Mouse (Mus musculus) C2C12 (cell line): ENCODE measurements around the gene Tpd52l1. TPM values are rescaled to one million over a fixed set of nuclear protein-coding genes. Genes with fewer than 3 reads are reported as not detected.

Source experiments
- H3K27me3 ChIP-seq: one replicate; pipeline ENCODE4 v1.6.1; 2011; ENCODE audit not compliant: control insufficient read depth, insufficient read depth, insufficient read length
- H3K36me3 ChIP-seq: one replicate; pipeline ENCODE4 v1.6.1; 2011; ENCODE audit not compliant: control insufficient read depth, insufficient read depth
- H3K4me3 ChIP-seq: one replicate; pipeline ENCODE4 v1.5.1; 2011; ENCODE audit warnings: mild to moderate bottlenecking, control low read depth; ENCODE audit not compliant: poor library complexity, insufficient read depth, severe bottlenecking
- H3K79me2 ChIP-seq: one replicate; pipeline ENCODE4 v1.6.1; 2011; ENCODE audit not compliant: control insufficient read depth, insufficient read depth
- H3K79me3 ChIP-seq: one replicate; pipeline ENCODE4 v1.6.1; 2011; ENCODE audit warnings: low read depth, control low read depth
- H3ac ChIP-seq: one replicate; pipeline ENCODE3; 2011; ENCODE audit warnings: low read depth; ENCODE audit not compliant: control insufficient read depth, insufficient read length
- CEBPB ChIP-seq: IDR thresholded peaks from one replicate; pipeline ENCODE4 v1.6.1; 2011; ENCODE audit warnings: low read depth, mild to moderate bottlenecking, control low read depth, moderate library complexity
- CTCF ChIP-seq: IDR thresholded peaks from one replicate; pipeline ENCODE4 v1.5.1; 2011; ENCODE audit not compliant: control insufficient read depth, insufficient read depth, insufficient read length
- FOSL1 ChIP-seq: IDR thresholded peaks from one replicate; pipeline ENCODE4 v1.8.0; 2011; ENCODE audit warnings: mild to moderate bottlenecking, low read length; ENCODE audit not compliant: poor library complexity, insufficient read depth, severe bottlenecking
- MAX ChIP-seq: IDR thresholded peaks from one replicate; pipeline ENCODE4 v1.6.1; 2011; ENCODE audit warnings: mild to moderate bottlenecking, control low read depth
- MYOD1 ChIP-seq: IDR thresholded peaks from one replicate; pipeline ENCODE4 v1.6.1; 2011; ENCODE audit warnings: low read depth; ENCODE audit not compliant: control insufficient read depth, insufficient read length
- MYOG ChIP-seq: IDR thresholded peaks from one replicate; pipeline ENCODE4 v1.6.1; 2011; ENCODE audit not compliant: control insufficient read depth, insufficient read length; ENCODE audit errors: extremely low read depth
- USF1 ChIP-seq: IDR thresholded peaks from one replicate; pipeline ENCODE4 v1.6.1; 2011; ENCODE audit warnings: low read depth, mild to moderate bottlenecking, control low read depth, moderate library complexity
- polyA plus RNA-seq: library from polyadenylated mRNA; unstranded; fragments of >200 nt; fragmentation: generic; extraction: Trizol; gene quantifications from one replicate; pipeline ENCODE4 v1.2.1, GENCODE M21; 2012; ENCODE audit warnings: missing spikeins

Tpd52l1 gene
- polyA plus RNA-seq, 1 experiment, result 60.9 TPM

DNA sequence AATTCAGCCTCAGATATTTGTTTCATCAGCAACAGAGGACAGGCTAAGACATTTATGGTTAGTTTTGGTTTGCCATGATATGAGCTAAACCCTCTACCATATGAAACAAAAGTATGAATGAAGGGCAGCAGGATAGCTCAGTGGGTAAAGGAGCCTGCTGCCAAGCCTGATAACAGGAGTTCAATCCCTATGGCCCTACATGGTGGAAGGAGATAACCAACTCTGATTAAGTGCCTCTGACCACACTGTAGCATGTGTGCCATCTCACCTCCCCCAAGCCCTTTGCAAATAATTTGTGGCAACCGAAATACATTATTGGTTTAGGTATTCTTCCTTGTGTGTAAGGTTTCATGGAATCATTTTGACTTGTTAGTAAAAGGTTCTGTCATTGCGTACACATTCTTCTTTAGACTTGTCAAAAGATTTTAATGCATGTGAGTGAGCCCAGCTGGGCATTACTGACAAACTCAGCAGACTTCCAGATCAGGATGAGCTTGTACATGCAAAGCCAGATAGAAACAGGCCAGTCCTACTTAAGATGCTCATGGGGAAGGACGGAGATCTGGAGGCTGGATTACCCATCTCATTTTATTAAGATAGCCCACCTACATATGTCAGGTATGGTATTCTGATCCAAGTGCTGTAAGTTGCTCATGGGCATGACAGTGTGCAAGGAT, 115.3 kb downstream of the Tpd52l1 start:
- no peak overlapping the region for H3K4me3 ChIP-seq
- H3K79me2 ChIP-seq, result no peaks in the 10 kb centered on the region
- H3K79me3 ChIP-seq, result no peaks in the 10 kb centered on the region
- H3K36me3 ChIP-seq, result peaks cover 21% of the 10 kb centered on the region
- no peak overlapping the region for H3ac ChIP-seq
- no peak for TF ChIP-seq MYOD1
- TF ChIP-seq FOSL1, result no peak
- no peak for TF ChIP-seq MAX
- no peak for TF ChIP-seq CEBPB
- no peak for TF ChIP-seq USF1
- TF ChIP-seq CTCF, result no peak
- no peak for TF ChIP-seq MYOG
- no peaks in the 10 kb centered on the region for H3K27me3 ChIP-seq

DNA sequence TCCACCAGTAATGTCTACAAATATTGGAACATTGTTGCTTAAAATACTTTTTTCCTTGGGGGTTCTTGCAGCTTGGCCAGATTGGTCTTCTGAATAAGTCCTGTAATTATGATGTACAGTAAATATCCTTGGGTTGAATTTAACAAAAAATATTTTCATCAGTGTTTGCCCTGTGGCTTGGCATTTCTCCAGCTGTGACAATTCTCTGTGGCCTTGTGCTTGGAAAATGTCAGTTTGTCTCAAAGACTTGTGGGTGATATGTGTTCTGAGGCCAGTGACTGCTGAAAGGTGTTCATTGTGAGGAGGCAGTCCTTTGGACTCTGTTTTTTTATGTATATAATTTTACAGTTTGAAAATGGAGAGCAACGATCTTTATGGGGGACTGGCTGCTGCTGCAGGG, 116.3 kb downstream of the Tpd52l1 start:
- H3K27me3 ChIP-seq, result no peaks in the 10 kb centered on the region
- no peaks in the 10 kb centered on the region for H3K79me2 ChIP-seq
- H3ac ChIP-seq, result no peak overlapping the region
- TF ChIP-seq USF1 (no peak), MYOD1 (no peak), MYOG (no peak), CTCF (no peak), MAX (no peak), CEBPB (no peak), FOSL1 (no peak)
- no peak overlapping the region for H3K4me3 ChIP-seq
- no peaks in the 10 kb centered on the region for H3K79me3 ChIP-seq
- peaks cover 21% of the 10 kb centered on the region for H3K36me3 ChIP-seq

DNA sequence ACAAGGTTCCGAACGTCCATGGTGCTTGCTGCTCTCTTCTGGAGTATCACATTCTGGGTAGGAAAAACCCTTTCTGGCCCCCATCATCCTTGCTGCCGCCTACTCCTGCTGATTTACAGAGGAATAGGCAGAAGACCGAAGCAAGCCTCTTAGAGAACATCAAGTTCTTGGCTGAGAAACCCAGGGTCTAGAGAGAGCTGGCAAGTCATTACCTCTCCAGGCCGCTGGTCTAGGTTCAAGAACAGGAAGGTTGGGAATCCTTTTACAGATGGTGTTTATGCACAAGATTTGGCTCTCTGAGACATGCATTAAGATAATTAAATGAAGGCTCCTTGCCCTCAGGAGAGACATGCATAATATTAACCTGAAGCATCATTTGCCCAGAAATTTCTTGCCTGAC, 127.3 kb downstream of the Tpd52l1 start:
- Histone ChIP-seq H3K4me3 (no peak overlapping the region), H3K36me3 (peaks cover 26% of the 10 kb centered on the region), H3ac (no peak overlapping the region), H3K79me3 (no peaks in the 10 kb centered on the region), H3K27me3 (no peaks in the 10 kb centered on the region), H3K79me2 (no peaks in the 10 kb centered on the region)
- TF ChIP-seq MYOD1, result no peak
- TF ChIP-seq FOSL1, result no peak
- no peak for TF ChIP-seq CEBPB
- TF ChIP-seq MYOG, result no peak
- no peak for TF ChIP-seq MAX
- TF ChIP-seq USF1, result no peak
- TF ChIP-seq CTCF, result no peak

DNA sequence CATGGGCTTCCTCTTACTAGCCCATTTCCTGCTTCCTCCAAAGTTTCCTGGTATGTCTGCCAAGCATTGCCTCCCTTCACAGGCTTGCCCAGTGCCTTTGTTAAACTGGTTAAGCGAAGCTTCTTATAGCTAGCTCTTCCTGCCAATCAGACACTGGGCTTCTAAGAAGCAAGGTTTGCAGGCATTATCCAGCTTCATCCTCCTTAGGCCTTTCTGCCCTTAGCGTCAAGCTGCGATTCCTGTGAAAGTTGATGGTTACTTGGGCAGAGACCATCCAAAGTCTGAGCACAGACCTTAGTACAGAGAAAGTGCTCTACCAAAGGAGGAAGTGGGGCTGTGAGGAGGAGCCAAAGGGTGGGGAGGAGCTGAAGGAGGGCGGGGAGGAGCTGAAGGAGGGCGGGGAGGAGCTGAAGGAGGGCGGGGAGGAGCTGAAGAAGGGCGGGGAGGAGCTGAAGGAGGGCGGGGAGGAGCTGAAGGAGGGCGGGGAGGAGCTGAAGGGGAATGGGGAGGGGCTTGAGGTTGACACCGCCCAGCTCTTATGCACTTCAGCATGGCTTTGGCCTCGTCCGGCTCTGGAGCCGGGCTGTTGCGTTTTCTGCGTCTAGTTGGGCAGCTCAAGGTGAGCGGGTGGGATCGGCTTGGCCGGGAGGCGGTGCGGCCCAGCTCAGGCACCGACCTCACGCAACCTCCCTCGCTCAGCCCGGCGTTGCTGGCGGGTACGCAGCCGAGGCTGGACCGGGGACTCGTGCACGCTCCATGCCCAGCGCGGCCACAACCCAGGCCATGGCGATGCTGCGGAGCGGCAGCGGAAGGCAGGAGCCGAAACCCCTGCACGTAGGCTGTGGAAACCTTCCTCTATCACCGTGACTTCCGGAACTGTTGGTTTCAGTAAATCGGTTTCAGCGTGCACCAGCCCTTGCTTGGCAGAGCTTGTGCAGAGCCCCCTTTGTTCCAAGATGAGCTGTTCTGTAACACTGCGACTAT, 132.6 kb downstream of the Tpd52l1 start, which contains the start of gene Hddc2:
TSS of gene Hddc2 (plus strand) at position 519 of the 984 bp plus-strand sequence.
- TF ChIP-seq MYOG (no peak), MYOD1 (no peak), FOSL1 (no peak), CTCF (no peak), MAX (no peak)
- no peaks in the 10 kb centered on the region for H3K79me3 ChIP-seq
- H3ac ChIP-seq, result peak within 1 kb of the TSS; percentile 75
- H3K79me2 ChIP-seq, result no peaks in the 10 kb centered on the region
- H3K4me3 ChIP-seq, result peak within 1 kb of the TSS; percentile 41
- H3K36me3 ChIP-seq, result peaks cover 19% of the 10 kb centered on the region
- H3K27me3 ChIP-seq, result no peaks in the 10 kb centered on the region

DNA sequence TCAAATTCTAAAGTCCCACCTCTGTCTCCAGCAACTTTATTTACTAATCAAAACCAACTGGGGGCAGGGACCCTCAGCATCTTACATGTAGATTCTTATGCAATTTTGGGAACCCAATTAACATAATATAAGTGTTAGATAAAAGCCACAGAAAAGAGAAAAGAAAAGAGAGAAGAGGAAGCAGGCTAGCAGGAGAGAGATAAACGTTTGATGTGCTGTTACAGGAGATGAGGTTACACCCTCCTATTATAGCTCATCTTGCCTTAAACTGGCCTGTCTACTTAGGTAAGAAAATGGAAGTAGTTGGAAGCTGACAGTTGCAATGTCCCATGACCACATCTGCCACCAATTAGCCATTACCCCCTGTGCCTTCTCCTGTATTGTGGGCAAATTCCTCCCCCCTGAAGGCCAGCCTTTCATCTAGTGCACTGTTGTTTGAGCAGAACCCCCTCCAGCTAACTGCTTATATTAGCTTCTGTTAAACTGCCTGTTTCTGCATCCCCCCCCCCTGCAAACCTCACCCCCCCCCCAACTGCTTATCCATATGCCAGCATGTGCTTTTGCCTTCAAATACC, 138.6 kb downstream of the Tpd52l1 start:
- Histone ChIP-seq H3K4me3 (no peak overlapping the region), H3K79me3 (no peaks in the 10 kb centered on the region), H3K79me2 (no peaks in the 10 kb centered on the region), H3K36me3 (no peaks in the 10 kb centered on the region), H3K27me3 (no peaks in the 10 kb centered on the region), H3ac (no peak overlapping the region)
- no peak for TF ChIP-seq MAX
- TF ChIP-seq MYOG, result no peak
- no peak for TF ChIP-seq USF1
- TF ChIP-seq CEBPB, result no peak
